Mouse (Mus musculus): Measurements from ENCODE around the gene Psmb3.

DNA sequence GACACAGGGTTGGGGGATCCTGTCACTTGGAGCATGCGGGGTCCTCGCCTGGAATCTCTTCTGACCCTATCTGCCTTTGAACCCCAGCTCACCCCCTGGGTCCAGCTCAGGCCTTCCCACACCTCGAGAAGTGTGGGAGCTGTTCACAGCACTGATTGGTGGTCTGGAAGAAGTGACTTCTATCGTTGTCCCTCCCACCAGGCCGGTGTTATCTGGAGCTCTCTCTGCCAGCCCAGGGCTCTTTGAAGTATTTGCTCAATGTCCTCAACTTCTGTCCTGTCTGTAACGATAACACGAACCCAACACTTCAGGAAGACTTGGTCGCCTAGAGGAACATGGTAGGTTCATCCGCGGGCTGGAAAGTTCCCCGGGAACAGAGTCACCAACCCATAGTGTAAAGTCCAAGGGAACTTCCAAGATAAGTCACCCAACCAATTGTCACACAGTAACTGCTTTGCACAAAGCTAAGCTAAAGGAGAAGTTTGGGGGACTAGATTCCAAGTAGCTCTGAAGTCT lies 44.4 kb upstream of the Psmb3 start:
- TF ChIP-seq POLR2A (IDR thresholded peaks at IDR 0.05; ENCODE audit: insufficient read depth, low read depth, low read length) (no peak), CTCF (IDR thresholded peaks at IDR 0.05) (no peak), EP300 (IDR thresholded peaks at IDR 0.05; ENCODE audit: insufficient read depth, low read depth, low read length) (no peak)
